Mouse (Mus musculus) adrenal gland, postnatal 4 days (tissue): ENCODE data around the gene Pde11a. TPM values are rescaled to one million over a fixed set of nuclear protein-coding genes. Genes with fewer than 3 reads are reported as not detected.

ENCODE experiments used
- DNase-seq, 2 experiments: peaks; one replicate each; pipeline ENCODE4 v3.0.0; 2021 to 2022; ENCODE audit warnings: low spot score in 2 of 2, mixed read lengths in 2 of 2
- long read RNA-seq, 2 experiments: library from polyadenylated mRNA; stranded (forward); transcript quantifications; one replicate each; pipeline ENCODE4 v2.0.0; 2021
- total RNA-seq, 2 experiments: library from RNA; stranded (reverse); gene quantifications; 2 replicates each; pipeline ENCODE4 v1.2.3; 2021

Gene Pde11a
- 1 to 10 TPM in 1 of 2 experiments, under 1 TPM in 1; 0.76 to 1.3 TPM for total RNA-seq
- long read RNA-seq, experiment 1, partial matches to known transcripts: 0 of 1 reads
- long read RNA-seq, experiment 1, other reads (novel, unspliced or antisense): 1 of 1 reads
- long read RNA-seq, experiment 2, partial matches to known transcripts: 1 of 5 reads
- long read RNA-seq, experiment 2, other reads (novel, unspliced or antisense): 4 of 5 reads

GRCm38 (mm10) chr2:76338215-76339156 is at the start of gene Pde11a:
Gene Pde11a, minus strand, starts transcription at chr2:76338774.
- DNase-seq: peak in 1 of 2 experiments; percentile 11

- DNase-seq: no peak
Observed at GRCm38 (mm10) chr2:76386531-76386930, 48.0 kb upstream of the Pde11a start.

- no peak for DNase-seq
Observed at GRCm38 (mm10) chr2:76378646-76379045, 40.1 kb upstream of the Pde11a start.

GRCm38 (mm10) chr2:76374544-76375206 is 36.1 kb upstream of the Pde11a start:
- DNase-seq: no peak

- DNase-seq: no peak
Observed at GRCm38 (mm10) chr2:76372244-76372643, 33.7 kb upstream of the Pde11a start.

- no peak for DNase-seq
Observed at GRCm38 (mm10) chr2:76370656-76370922, 32.0 kb upstream of the Pde11a start.

- peak; percentile 72 to 85 for DNase-seq
Observed at GRCm38 (mm10) chr2:76369821-76370655, 31.5 kb upstream of the Pde11a start, which contains the start of gene Rbm45. Gene Rbm45, plus strand, starts transcription at chr2:76369984.

- DNase-seq: no peak
Observed at GRCm38 (mm10) chr2:76368861-76369660, 30.5 kb upstream of the Pde11a start.

GRCm38 (mm10) chr2:76367188-76367922 is 28.8 kb upstream of the Pde11a start:
- peak; percentile 49 to 63 for DNase-seq

GRCm38 (mm10) chr2:76365811-76366210 is 27.2 kb upstream of the Pde11a start:
- DNase-seq: no peak

GRCm38 (mm10) chr2:76362111-76362510 is 23.5 kb upstream of the Pde11a start:
- no peak for DNase-seq

- no peak for DNase-seq
Observed at GRCm38 (mm10) chr2:76360226-76360625, 21.7 kb upstream of the Pde11a start, which contains the start of gene Cyct. Gene Cyct, minus strand, starts transcription at chr2:76360450.

GRCm38 (mm10) chr2:76347839-76348238 is 9.3 kb upstream of the Pde11a start:
- DNase-seq: no peak

- no peak for DNase-seq
Observed at GRCm38 (mm10) chr2:76342146-76342545, 3.6 kb upstream of the Pde11a start.

- DNase-seq: no peak
Observed at GRCm38 (mm10) chr2:76334596-76334995, 4.0 kb downstream of the Pde11a start.

- no peak for DNase-seq
Observed at GRCm38 (mm10) chr2:76332161-76332805, 6.3 kb downstream of the Pde11a start.

GRCm38 (mm10) chr2:76330081-76330480 is 8.5 kb downstream of the Pde11a start:
- DNase-seq: no peak

GRCm38 (mm10) chr2:76326161-76326560 is 12.4 kb downstream of the Pde11a start:
- DNase-seq: no peak

GRCm38 (mm10) chr2:76324463-76324862 is 14.1 kb downstream of the Pde11a start:
- DNase-seq: no peak
